ENCODE assay signal across 18 mouse cellular contexts in genomic region chr16:11385798-11386197, GRCm38 (mm10).
DNase-seq lines count a peak whose midpoint lies in the region; ATAC-seq and TF ChIP-seq lines count a peak whose summit lies in the region.
"Had no signal": no experiment of that assay in that cellular context is flagged by ENCODE, and none has a peak within 500 bp of the region (broad histone marks: within the 10 kb centered on the region; RNA-seq: fewer than 3 reads in every experiment).

No protein-coding gene starts in this region.

- peaks cover 44% of the 10 kb centered on the region; the same call in 1 of the 2 replicates for H3K79me2 ChIP-seq in macrophage (ENCODE audit: inconsistent target)

- H3K27ac ChIP-seq in lung, postnatal 0 days (ENCODE audit: low read length) = no peak overlapping the region
- H3K27ac ChIP-seq in bone marrow macrophage, adult 2 months (ENCODE audit: insufficient read depth, low read depth, low read length) = peak overlapping the region; percentile 97
- peak overlapping the region; percentile 95 for H3K27ac ChIP-seq in macrophage
- peak overlapping the region; percentile 81; the same call in 1 of the 2 replicates for H3K27ac ChIP-seq in spleen, adult 2 months (ENCODE audit: insufficient read depth, low read length)
- H3K27ac ChIP-seq in forebrain, embryonic 16.5 days (ENCODE audit: low read length) = no peak overlapping the region
- no peak overlapping the region for H3K27ac ChIP-seq in neural tube, embryonic 15.5 days (replicated peaks)
- H3K27ac ChIP-seq: forebrain, embryonic 12.5 days; hindbrain, embryonic 12.5 days; limb, embryonic 13.5 days; lung, embryonic 15.5 days; stomach, embryonic 15.5 days had no signal

- H3K4me3 ChIP-seq in lung, postnatal 0 days (ENCODE audit: low read depth, low read length) = no peak overlapping the region
- H3K4me3 ChIP-seq in bone marrow macrophage, adult 2 months (ENCODE audit: insufficient read depth, low read length) = no peak overlapping the region
- H3K4me3 ChIP-seq in macrophage (ENCODE audit: inconsistent target) = no peak overlapping the region
- H3K4me3 ChIP-seq in spleen, adult 2 months (ENCODE audit: extremely low read depth, insufficient read depth, insufficient read length) = no peak overlapping the region
- no peak overlapping the region for H3K4me3 ChIP-seq in forebrain, embryonic 16.5 days (replicated peaks; ENCODE audit: low read length)
- H3K4me3 ChIP-seq in neural tube, embryonic 15.5 days (replicated peaks) = no peak overlapping the region
- H3K4me3 ChIP-seq: forebrain, embryonic 12.5 days; hindbrain, embryonic 12.5 days; limb, embryonic 13.5 days; lung, embryonic 15.5 days; stomach, embryonic 15.5 days had no signal

- WGBS in lung, postnatal 0 days = 86% methylated on average over 5 of the region's 5 CpGs
- 0% methylated on average over 5 of the region's 5 CpGs for WGBS in macrophage (ENCODE audit: missing documents)
- WGBS in spleen, adult 2 months = 14% methylated on average over 5 of the region's 5 CpGs
- 86% methylated on average over 5 of the region's 5 CpGs for WGBS in forebrain, embryonic 16.5 days
- 87% methylated on average over 5 of the region's 5 CpGs for WGBS in neural tube, embryonic 15.5 days

- H3K4me1 ChIP-seq in lung, postnatal 0 days (ENCODE audit: insufficient read depth, low read depth, low read length) = no peaks in the 10 kb centered on the region
- peaks cover 75% of the 10 kb centered on the region for H3K4me1 ChIP-seq in bone marrow macrophage, adult 2 months (ENCODE audit: control insufficient read depth, insufficient read depth, low read length)
- peaks cover 35% of the 10 kb centered on the region; the same call in 1 of the 2 replicates for H3K4me1 ChIP-seq in spleen, adult 2 months (ENCODE audit: control insufficient read depth, insufficient read depth, insufficient read length)
- peaks cover 3% of the 10 kb centered on the region; the same call in 1 of the 2 replicates for H3K4me1 ChIP-seq in forebrain, embryonic 16.5 days (replicated peaks; ENCODE audit: control insufficient read depth, insufficient read depth, low read length)
- no peaks in the 10 kb centered on the region for H3K4me1 ChIP-seq in neural tube, embryonic 15.5 days
- H3K4me1 ChIP-seq: forebrain, embryonic 12.5 days; hindbrain, embryonic 12.5 days; lung, embryonic 15.5 days; stomach, embryonic 15.5 days had no signal

- no peak overlapping the region for H3K9ac ChIP-seq in lung, postnatal 0 days (replicated peaks; ENCODE audit: low read depth)
- H3K9ac ChIP-seq in forebrain, embryonic 16.5 days (replicated peaks; ENCODE audit: low read depth, low read length) = no peak overlapping the region
- H3K9ac ChIP-seq in neural tube, embryonic 15.5 days (replicated peaks) = no peak overlapping the region
- H3K9ac ChIP-seq: forebrain, embryonic 12.5 days; hindbrain, embryonic 12.5 days; limb, embryonic 13.5 days; lung, embryonic 15.5 days; stomach, embryonic 15.5 days had no signal

- TF ChIP-seq EP300 in lung, postnatal 0 days (IDR thresholded peaks at IDR 0.05) = no peak

- no peaks in the 10 kb centered on the region for H3K27me3 ChIP-seq in lung, postnatal 0 days (replicated peaks; ENCODE audit: insufficient read depth, low read length)
- no peaks in the 10 kb centered on the region for H3K27me3 ChIP-seq in spleen, adult 2 months (ENCODE audit: control insufficient read depth, insufficient read depth, low read length)
- H3K27me3 ChIP-seq in forebrain, embryonic 16.5 days (replicated peaks; ENCODE audit: control insufficient read depth, insufficient read depth, low read length) = no peaks in the 10 kb centered on the region
- H3K27me3 ChIP-seq in neural tube, embryonic 15.5 days (replicated peaks) = no peaks in the 10 kb centered on the region
- H3K27me3 ChIP-seq: forebrain, embryonic 12.5 days; hindbrain, embryonic 12.5 days; limb, embryonic 13.5 days; lung, embryonic 15.5 days; stomach, embryonic 15.5 days had no signal

- DNase-seq in lung, adult 18-20 months = peak; percentile 21 to 28
- no peak for DNase-seq in lung, postnatal 0 days (ENCODE audit: low spot score)
- DNase-seq in spleen, adult 2 months (ENCODE audit: low read depth in 1 of 2, low spot score in 2 of 2) = peak; percentile 68 to 80
- DNase-seq: cerebellum, adult 18-20 months; kidney, postnatal 10 days; layer of hippocampus, adult 9-11 months; right cerebral cortex, postnatal 14 days; thymus, postnatal 14 days had no signal

- H3K4me2 ChIP-seq in lung, postnatal 0 days (replicated peaks; ENCODE audit: low read depth, low read length) = no peak overlapping the region
- no peak overlapping the region for H3K4me2 ChIP-seq in forebrain, embryonic 16.5 days (ENCODE audit: low read length)
- no peak overlapping the region for H3K4me2 ChIP-seq in neural tube, embryonic 15.5 days
- H3K4me2 ChIP-seq: forebrain, embryonic 12.5 days; hindbrain, embryonic 12.5 days; limb, embryonic 13.5 days; lung, embryonic 15.5 days; midbrain, embryonic 11.5 days; stomach, embryonic 15.5 days had no signal

- no peak for ATAC-seq in lung, postnatal 0 days
- ATAC-seq in forebrain, embryonic 16.5 days = no peak
- no peak for ATAC-seq in neural tube, embryonic 15.5 days (ENCODE audit: low FRiP score)

- no peak for TF ChIP-seq POLR2A in bone marrow macrophage, adult 2 months (IDR thresholded peaks at IDR 0.05; ENCODE audit: borderline replicate concordance, low read depth, low read length)
- TF ChIP-seq POLR2A in spleen, adult 2 months (IDR thresholded peaks at IDR 0.05; ENCODE audit: low read depth, low read length) = no peak

- no peaks in the 10 kb centered on the region for H3K9me3 ChIP-seq in lung, postnatal 0 days (ENCODE audit: low read length)
- H3K9me3 ChIP-seq in forebrain, embryonic 16.5 days (ENCODE audit: control insufficient read depth, low read length) = no peaks in the 10 kb centered on the region
- no peaks in the 10 kb centered on the region for H3K9me3 ChIP-seq in neural tube, embryonic 15.5 days (replicated peaks)
- H3K9me3 ChIP-seq: forebrain, embryonic 12.5 days; hindbrain, embryonic 12.5 days; limb, embryonic 13.5 days; lung, embryonic 15.5 days; stomach, embryonic 15.5 days had no signal

- TF ChIP-seq CTCF in lung, postnatal 0 days (IDR thresholded peaks at IDR 0.05) = no peak
- TF ChIP-seq CTCF in bone marrow macrophage, adult 2 months (IDR thresholded peaks at IDR 0.05; ENCODE audit: low read depth, low read length) = no peak
- TF ChIP-seq CTCF in spleen, adult 2 months (IDR thresholded peaks at IDR 0.05; ENCODE audit: extremely low read depth, insufficient read depth, insufficient read length, insufficient replicate concordance) = no peak

- no peaks in the 10 kb centered on the region for H3K36me3 ChIP-seq in lung, postnatal 0 days (ENCODE audit: insufficient read depth, low read length)
- peaks cover 9% of the 10 kb centered on the region; the same call in 1 of the 2 replicates for H3K36me3 ChIP-seq in macrophage (ENCODE audit: inconsistent target)
- no peaks in the 10 kb centered on the region for H3K36me3 ChIP-seq in spleen, adult 2 months (ENCODE audit: control insufficient read depth, insufficient read depth, low read length)
- no peaks in the 10 kb centered on the region for H3K36me3 ChIP-seq in forebrain, embryonic 16.5 days (ENCODE audit: control insufficient read depth, insufficient read depth)
- no peaks in the 10 kb centered on the region for H3K36me3 ChIP-seq in neural tube, embryonic 15.5 days
- H3K36me3 ChIP-seq: forebrain, embryonic 12.5 days; hindbrain, embryonic 12.5 days; limb, embryonic 13.5 days; lung, embryonic 15.5 days; stomach, embryonic 15.5 days had no signal

Comparison
In these comparisons a context has a peak if more than half of its experiments do, and no peak if none do; other contexts are left out.
1. H3K27ac ChIP-seq: peak in bone marrow macrophage, adult 2 months (single experiment), macrophage (single experiment) and spleen, adult 2 months (single experiment); none in lung, postnatal 0 days (single experiment), forebrain, embryonic 16.5 days (single experiment) and neural tube, embryonic 15.5 days (single experiment).